Mouse (Mus musculus): ENCODE measurements around the gene Cds1. TPM values are rescaled to one million over a fixed set of nuclear protein-coding genes. Genes with fewer than 3 reads are reported as not detected.

Cds1 gene
- total RNA-seq (2023), result under 1 TPM; 0.50 to 0.58 TPM

GRCm38 (mm10) chr5:101764554-101765347 lies at the start of gene Cds1:
Cds1 (plus strand) TSS chr5:101765130.

Other genes with a start within 250 kb of the Cds1 start
- gene Nkx6-1, start 100.1 kb upstream of the Cds1 start, total RNA-seq (2023), result not detected